Mouse (Mus musculus) lung, embryonic 14.5 days (tissue): Measurements from ENCODE around the gene Exoc7. TPM values are rescaled to one million over a fixed set of nuclear protein-coding genes. Genes with fewer than 3 reads are reported as not detected.

Experiments used
- ATAC-seq: fragments of 200-750 bp; cut with Nextera tagmentation; 2 replicates; pipeline ENCODE4 v1.8.0; 2017; ENCODE audit warnings: mild to moderate bottlenecking, moderate TSS enrichment, moderate library complexity; ENCODE audit not compliant: insufficient read depth
- DNase-seq: peaks from one replicate; pipeline ENCODE4 v3.0.0-alpha.2; 2015
- H3K27ac ChIP-seq: fragments of 300-500 bp; sonication (generic); 2 replicates; pipeline ENCODE4 v1.5.1; 2014; ENCODE audit warnings: low read depth, mild to moderate bottlenecking, moderate library complexity
- H3K27me3 ChIP-seq: fragments of 300-500 bp; sonication (generic); 2 replicates; pipeline ENCODE4 v1.6.1; 2014; ENCODE audit warnings: low read length, control low read depth; ENCODE audit not compliant: insufficient read depth
- H3K36me3 ChIP-seq: fragments of 300-500 bp; sonication (generic); 2 replicates; pipeline ENCODE4 v1.6.1; 2014; ENCODE audit warnings: control low read depth; ENCODE audit not compliant: insufficient read depth
- H3K4me1 ChIP-seq: fragments of 300-500 bp; sonication (generic); 2 replicates; pipeline ENCODE4 v1.6.1; 2014; ENCODE audit warnings: antibody characterized with exemption, control low read depth; ENCODE audit not compliant: insufficient read depth
- H3K4me2 ChIP-seq: fragments of 300-500 bp; sonication (generic); 2 replicates; pipeline ENCODE4 v1.6.1; 2014; ENCODE audit warnings: mild to moderate bottlenecking
- H3K4me3 ChIP-seq: fragments of 300-500 bp; sonication (generic); 2 replicates; pipeline ENCODE4 v1.5.1; 2014; ENCODE audit warnings: low read depth, low read length
- H3K9ac ChIP-seq: fragments of 300-500 bp; sonication (generic); 2 replicates; pipeline ENCODE4 v1.6.1; 2014
- H3K9me3 ChIP-seq: fragments of 300-500 bp; sonication (generic); 2 replicates; pipeline ENCODE4 v1.6.1; 2016; ENCODE audit warnings: low read depth, low read length, control low read depth
- CTCF ChIP-seq: IDR thresholded peaks from 2 replicates; pipeline ENCODE4 v1.5.1; 2016; ENCODE audit warnings: antibody characterized with exemption, low read depth
- WGBS: fragments of 180-500 bp; shearing (Covaris S2); extraction: QIAGEN DNeasy Blood & Tissue Kit; methylation state at CpG from one replicate; pipeline ENCODE4 v1.1.7; 2014; 5-methylcytosine and 5-hydroxymethylcytosine counted together
- polyA plus RNA-seq: library from polyadenylated mRNA; unstranded; fragments of >200 nt; fragmentation: Nextera tagmentation; extraction: Ambion mirVana; gene quantifications from 2 replicates; pipeline ENCODE4 v1.2.1, GENCODE M21; 2014

Exoc7 gene
- polyA plus RNA-seq, 1 experiment from 2014 or later, result 63.7 TPM

GRCm38 (mm10) chr11:116265850-116266249 is 41.2 kb downstream of the Exoc7 start:
- WGBS, result 89% methylated on average over 4 of the region's 4 CpGs
- H3K36me3 ChIP-seq, result peaks cover 96% of the 10 kb centered on the region

DNA sequence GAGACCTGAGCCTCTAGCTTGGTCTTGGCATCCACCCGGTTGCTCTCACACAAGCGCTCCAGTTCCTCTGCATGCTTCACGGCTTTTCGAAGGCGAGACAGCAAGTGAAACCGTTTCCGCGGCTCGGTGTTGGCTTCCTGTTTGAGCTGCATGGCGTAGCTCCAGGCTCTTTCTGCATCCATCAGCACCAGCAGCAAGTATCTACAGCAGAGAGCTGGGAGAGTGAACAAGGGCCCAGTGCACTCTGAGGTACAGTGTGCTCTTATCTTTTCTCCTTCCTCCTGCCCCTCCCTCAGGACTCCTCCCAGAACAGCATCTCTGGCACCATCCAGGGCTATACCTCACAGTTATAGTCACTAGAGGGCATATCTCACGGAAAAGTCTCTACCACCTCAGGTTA is 41.7 kb downstream of the Exoc7 start:
- peaks cover 96% of the 10 kb centered on the region for H3K36me3 ChIP-seq
- DNase-seq (no peak), ATAC-seq (no peak)
- no peaks in the 10 kb centered on the region for H3K9me3 ChIP-seq
- H3K4me2 ChIP-seq, result no peak overlapping the region
- no peaks in the 10 kb centered on the region for H3K4me1 ChIP-seq
- no peaks in the 10 kb centered on the region for H3K27me3 ChIP-seq
- no peak overlapping the region for H3K9ac ChIP-seq
- H3K27ac ChIP-seq, result no peak overlapping the region
- WGBS, result 87% methylated on average over 11 of the region's 11 CpGs
- TF ChIP-seq CTCF, result no peak
- no peak overlapping the region for H3K4me3 ChIP-seq

More at GRCm38 (mm10) chr11:116265850-116266249, 41.2 kb downstream of the Exoc7 start:
- Histone ChIP-seq H3K4me2 (no peak overlapping the region), H3K27me3 (no peaks in the 10 kb centered on the region), H3K4me1 (no peaks in the 10 kb centered on the region), H3K9ac (no peak overlapping the region), H3K27ac (no peak overlapping the region), H3K4me3 (no peak overlapping the region), H3K9me3 (no peaks in the 10 kb centered on the region)
- ATAC-seq (no peak), DNase-seq (no peak)
- no peak for TF ChIP-seq CTCF

DNA sequence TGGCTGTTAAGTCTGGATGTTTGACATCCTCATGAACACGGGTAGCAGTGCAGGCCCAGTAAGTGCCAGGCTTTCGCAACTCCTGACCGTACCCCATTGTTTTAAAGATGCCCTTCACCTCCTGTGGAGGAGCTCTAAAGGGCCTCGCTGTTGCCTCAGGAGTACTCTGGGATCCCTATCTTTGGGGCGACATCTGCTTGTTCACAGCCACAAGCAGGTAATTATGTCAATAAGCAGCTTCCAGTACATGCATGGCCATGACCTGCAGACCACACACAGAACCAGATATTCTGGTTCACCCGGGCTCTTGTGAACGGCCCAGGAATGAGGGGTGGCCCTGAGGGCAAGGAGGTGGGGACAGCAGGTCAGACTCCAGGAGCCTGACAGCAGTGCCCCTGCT is 46.8 kb downstream of the Exoc7 start:
- Histone ChIP-seq H3K36me3 (peaks cover 95% of the 10 kb centered on the region), H3K27me3 (no peaks in the 10 kb centered on the region), H3K4me1 (no peaks in the 10 kb centered on the region), H3K4me2 (no peak overlapping the region), H3K9me3 (no peaks in the 10 kb centered on the region), H3K9ac (no peak overlapping the region; the same call in 1 of the 2 replicates), H3K4me3 (no peak overlapping the region), H3K27ac (no peak overlapping the region)
- WGBS, result 61% methylated on average over 7 of the region's 7 CpGs
- DNase-seq, result peak; percentile 25
- TF ChIP-seq CTCF, result no peak
- no peak; the same call in 1 of the 2 replicates for ATAC-seq

DNA sequence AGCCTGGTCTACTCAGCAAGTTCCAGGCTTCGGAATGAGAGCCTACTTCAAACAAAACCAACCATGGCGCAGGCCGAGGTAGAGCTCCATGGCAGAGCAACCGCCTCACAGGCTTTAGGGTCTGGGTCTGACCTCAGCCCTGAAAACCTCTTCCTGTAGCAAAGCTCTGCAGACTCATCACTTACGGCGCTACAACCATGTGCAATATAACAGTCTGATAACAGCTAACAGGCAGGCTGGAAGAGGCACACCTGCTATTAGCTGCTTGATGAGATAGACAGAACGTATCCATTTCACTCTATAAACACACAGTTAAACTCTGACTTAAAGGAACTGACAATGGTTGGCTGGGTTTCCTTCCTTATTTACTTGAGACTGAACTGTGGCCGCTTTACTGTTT is 47.6 kb downstream of the Exoc7 start:
- Histone ChIP-seq H3K9ac (no peak overlapping the region), H3K27ac (no peak overlapping the region)
- 88% methylated on average over 8 of the region's 8 CpGs for WGBS

GRCm38 (mm10) chr11:116255982-116256675 is 50.9 kb downstream of the Exoc7 start:
- ATAC-seq, result no peak
- Histone ChIP-seq H3K4me3 (no peak overlapping the region), H3K27ac (no peak overlapping the region), H3K9me3 (no peaks in the 10 kb centered on the region), H3K9ac (no peak overlapping the region), H3K27me3 (no peaks in the 10 kb centered on the region), H3K36me3 (peaks cover 97% of the 10 kb centered on the region), H3K4me1 (no peaks in the 10 kb centered on the region), H3K4me2 (no peak overlapping the region)
- no peak for TF ChIP-seq CTCF
- 83% methylated on average over 9 of the region's 9 CpGs for WGBS
- no peak for DNase-seq

More for the DNA sequence above, 47.6 kb downstream of the Exoc7 start:
- H3K4me1 ChIP-seq, result no peaks in the 10 kb centered on the region
- H3K4me2 ChIP-seq, result no peak overlapping the region
- no peaks in the 10 kb centered on the region for H3K9me3 ChIP-seq
- DNase-seq (no peak), ATAC-seq (no peak)
- H3K27me3 ChIP-seq, result no peaks in the 10 kb centered on the region
- H3K4me3 ChIP-seq, result no peak overlapping the region
- H3K36me3 ChIP-seq, result peaks cover 97% of the 10 kb centered on the region
- no peak for TF ChIP-seq CTCF

- no peak for TF ChIP-seq CTCF
- DNase-seq, result no peak
- H3K9me3 ChIP-seq, result no peaks in the 10 kb centered on the region
- H3K4me2 ChIP-seq, result no peak overlapping the region
- H3K27me3 ChIP-seq, result no peaks in the 10 kb centered on the region
- peaks cover 96% of the 10 kb centered on the region for H3K36me3 ChIP-seq
- peak overlapping the region; percentile 42; the same call in 1 of the 2 replicates for H3K27ac ChIP-seq
- no peak overlapping the region for H3K9ac ChIP-seq
- no peak for ATAC-seq
- H3K4me3 ChIP-seq, result no peak overlapping the region
- WGBS, result 79% methylated on average over 22 of the region's 22 CpGs
- no peaks in the 10 kb centered on the region for H3K4me1 ChIP-seq
Observed at GRCm38 (mm10) chr11:116255090-116255981, 51.7 kb downstream of the Exoc7 start.

GRCm38 (mm10) chr11:116254627-116255026 is 52.4 kb downstream of the Exoc7 start:
- H3K9me3 ChIP-seq, result no peaks in the 10 kb centered on the region
- no peak overlapping the region for H3K4me3 ChIP-seq
- no peak for TF ChIP-seq CTCF
- no peak for ATAC-seq
- H3K27me3 ChIP-seq, result no peaks in the 10 kb centered on the region
- DNase-seq, result peak; percentile 32
- 67% methylated on average over 9 of the region's 9 CpGs for WGBS
- no peak overlapping the region for H3K9ac ChIP-seq
- peaks cover 96% of the 10 kb centered on the region for H3K36me3 ChIP-seq
- H3K4me2 ChIP-seq, result no peak overlapping the region
- no peaks in the 10 kb centered on the region for H3K4me1 ChIP-seq
- H3K27ac ChIP-seq, result no peak overlapping the region; the same call in 1 of the 2 replicates
